Mouse (Mus musculus) lung, embryonic 16.5 days (tissue): Measurements from ENCODE around the gene Chac2. TPM values are rescaled to one million over a fixed set of nuclear protein-coding genes. Genes with fewer than 3 reads are reported as not detected.
A peak's percentile ranks its signal among the peaks of the same experiment; 100 is the strongest.
"Not testable (repeated sequence)": the region's sequence is repeated elsewhere in the genome, so short reads cannot be mapped to it uniquely, and the experiment has no call there.

Source experiments
- ATAC-seq: fragments of 200-750 bp; cut with Nextera tagmentation; 2 replicates; pipeline ENCODE4 v1.8.0; 2017; ENCODE audit warnings: low read depth, mild to moderate bottlenecking, moderate library complexity
- H3K27ac ChIP-seq: fragments of 300-500 bp; sonication (generic); 2 replicates; pipeline ENCODE4 v1.5.1; 2014; ENCODE audit warnings: mild to moderate bottlenecking, control low read depth, low read length
- H3K27me3 ChIP-seq: fragments of 300-500 bp; sonication (generic); 2 replicates; pipeline ENCODE4 v1.6.1; 2014; ENCODE audit warnings: low read depth, low read length, mixed read lengths; ENCODE audit not compliant: control insufficient read depth, insufficient read depth
- H3K36me3 ChIP-seq: fragments of 300-500 bp; sonication (generic); 2 replicates; pipeline ENCODE4 v1.6.1; 2014; ENCODE audit warnings: low read length; ENCODE audit not compliant: control insufficient read depth, insufficient read depth
- H3K4me1 ChIP-seq: fragments of 300-500 bp; sonication (generic); replicated peaks from 2 replicates; pipeline ENCODE4 v1.6.1; 2014; ENCODE audit warnings: low read length, mixed read lengths; ENCODE audit not compliant: control insufficient read depth, insufficient read depth
- H3K4me2 ChIP-seq: fragments of 300-500 bp; sonication (generic); 2 replicates; pipeline ENCODE4 v1.6.1; 2014; ENCODE audit warnings: low read depth, low read length, control low read depth
- H3K4me3 ChIP-seq: fragments of 300-500 bp; sonication (generic); 2 replicates; pipeline ENCODE4 v1.5.1; 2014; ENCODE audit warnings: mild to moderate bottlenecking, low read length, control low read depth
- H3K9ac ChIP-seq: fragments of 300-500 bp; sonication (generic); 2 replicates; pipeline ENCODE4 v1.6.1; 2014; ENCODE audit warnings: low read length, control low read depth
- H3K9me3 ChIP-seq: fragments of 300-500 bp; sonication (generic); 2 replicates; pipeline ENCODE4 v1.6.1; 2016; ENCODE audit warnings: low read length; ENCODE audit not compliant: control insufficient read depth
- WGBS: fragments of 180-500 bp; shearing (Covaris S2); extraction: QIAGEN DNeasy Blood & Tissue Kit; methylation state at CpG from one replicate; pipeline ENCODE4 v1.1.7; 2014; 5-methylcytosine and 5-hydroxymethylcytosine counted together
- polyA plus RNA-seq: library from polyadenylated mRNA; unstranded; fragments of >200 nt; fragmentation: Nextera tagmentation; extraction: Ambion mirVana; gene quantifications from 2 replicates; pipeline ENCODE4 v1.2.1, GENCODE M21; 2015

The Chac2 gene
- polyA plus RNA-seq, result 18.9 and 19.1 TPM in 2 replicates

DNA sequence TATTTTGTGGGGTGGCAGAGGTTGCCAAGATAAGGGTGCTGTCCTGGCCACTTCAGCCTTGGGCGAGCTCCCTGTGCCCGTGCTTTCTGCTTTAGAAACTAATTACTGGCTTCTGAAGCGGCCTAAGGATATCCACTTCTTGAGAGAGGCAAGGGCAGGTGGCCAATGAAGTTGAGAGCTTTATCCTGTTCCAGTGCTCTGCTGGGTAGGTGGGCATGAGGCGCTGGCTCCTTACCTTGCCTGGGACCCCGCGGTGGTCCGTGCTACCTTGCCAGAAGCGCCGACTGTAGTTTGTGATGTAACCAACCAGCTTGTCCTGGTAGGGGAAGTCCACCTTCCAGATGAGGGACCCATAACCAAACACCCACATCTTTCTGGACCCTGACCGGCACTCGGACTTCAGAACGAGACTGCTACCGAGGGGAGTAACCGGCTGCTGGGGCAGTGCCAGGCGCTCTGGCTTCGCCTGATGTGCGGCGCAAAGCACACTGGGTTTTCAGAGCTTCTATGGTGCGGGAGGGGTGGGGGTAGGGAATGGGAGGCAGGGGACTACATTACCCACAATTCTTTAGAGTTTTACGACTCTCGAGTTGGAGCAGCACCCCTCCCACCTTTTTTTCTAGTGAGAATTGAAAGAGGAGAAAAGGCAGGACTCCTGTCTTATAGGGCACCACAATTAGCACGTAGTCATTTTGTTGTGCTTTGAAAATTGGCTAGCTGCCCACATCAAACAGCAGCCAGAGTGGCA lies at the start of gene Chac2:
Gene Chac2, minus strand, starts transcription at position 474 of the 748 bp plus-strand sequence.
- H3K9ac ChIP-seq, result peak within 1 kb of the TSS; percentile 83
- peak within 1 kb of the TSS; percentile 83 for H3K27ac ChIP-seq
- peak; percentile 98 for ATAC-seq
- no peaks in the 10 kb centered on the region for H3K27me3 ChIP-seq
- no peaks in the 10 kb centered on the region for H3K36me3 ChIP-seq
- H3K4me2 ChIP-seq, result peak within 1 kb of the TSS; percentile 80
- peaks cover 4% of the 10 kb centered on the region for H3K4me1 ChIP-seq
- WGBS, result under 1% methylated on average over 22 of the region's 22 CpGs
- no peaks in the 10 kb centered on the region for H3K9me3 ChIP-seq
- H3K4me3 ChIP-seq, result peak within 1 kb of the TSS; percentile 74

DNA sequence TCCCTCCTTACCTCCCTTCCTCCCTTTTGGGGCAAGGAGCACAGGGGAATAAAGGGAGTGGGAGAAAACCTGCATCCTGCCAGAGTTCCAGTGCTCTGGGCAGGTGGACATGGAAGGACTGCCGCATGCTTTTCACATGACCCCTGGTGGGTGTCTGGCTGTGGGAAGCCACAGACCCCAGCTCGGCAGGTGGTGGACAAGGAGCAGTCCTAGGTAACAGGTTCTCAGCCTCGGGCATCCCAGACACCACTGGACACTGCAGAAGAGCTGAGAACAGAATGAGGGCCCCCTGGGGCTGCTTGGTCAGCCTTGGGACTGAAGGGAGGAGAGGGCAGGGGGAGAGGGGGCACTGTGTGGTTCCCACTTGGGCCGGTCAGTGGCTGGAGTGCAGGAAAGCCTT lies 48.8 kb upstream of the Chac2 start:
- Histone ChIP-seq H3K36me3 (peaks cover 7% of the 10 kb centered on the region; the same call in 1 of the 2 replicates), H3K27me3 (no peaks in the 10 kb centered on the region), H3K9me3 (peaks cover under 1% of the 10 kb centered on the region; the same call in 1 of the 2 replicates), H3K4me2 (no peak overlapping the region), H3K27ac (no peak overlapping the region), H3K4me3 (no peak overlapping the region), H3K4me1 (no peaks in the 10 kb centered on the region), H3K9ac (no peak overlapping the region)
- 92% methylated on average over 4 of the region's 4 CpGs for WGBS
- no peak for ATAC-seq

DNA sequence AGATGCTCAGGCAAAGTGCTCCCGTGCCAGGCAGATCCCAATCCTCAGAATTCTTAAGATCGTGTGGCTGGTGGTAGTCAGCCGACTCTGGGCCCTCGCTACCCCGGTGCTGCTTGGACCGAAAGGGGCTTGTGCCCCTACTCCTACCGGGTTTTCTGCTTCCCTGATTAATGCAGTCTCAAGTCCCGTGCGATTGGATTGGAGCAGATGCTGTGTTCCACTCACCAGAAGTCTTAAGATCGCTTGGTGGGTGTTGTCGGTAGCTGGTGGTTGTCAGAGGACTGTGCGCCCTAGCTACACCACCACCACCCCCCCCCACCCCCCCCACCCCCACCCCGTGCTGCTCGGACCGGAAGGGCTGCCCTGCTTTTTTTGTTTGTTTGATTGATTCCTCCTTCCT lies 31.3 kb upstream of the Chac2 start:
- not testable (repeated sequence) for H3K27me3 ChIP-seq, H3K4me1 ChIP-seq, H3K27ac ChIP-seq, ATAC-seq, H3K9me3 ChIP-seq, H3K36me3 ChIP-seq, H3K9ac ChIP-seq, H3K4me3 ChIP-seq, H3K4me2 ChIP-seq
- WGBS, result 74% methylated on average over 15 of the region's 15 CpGs

DNA sequence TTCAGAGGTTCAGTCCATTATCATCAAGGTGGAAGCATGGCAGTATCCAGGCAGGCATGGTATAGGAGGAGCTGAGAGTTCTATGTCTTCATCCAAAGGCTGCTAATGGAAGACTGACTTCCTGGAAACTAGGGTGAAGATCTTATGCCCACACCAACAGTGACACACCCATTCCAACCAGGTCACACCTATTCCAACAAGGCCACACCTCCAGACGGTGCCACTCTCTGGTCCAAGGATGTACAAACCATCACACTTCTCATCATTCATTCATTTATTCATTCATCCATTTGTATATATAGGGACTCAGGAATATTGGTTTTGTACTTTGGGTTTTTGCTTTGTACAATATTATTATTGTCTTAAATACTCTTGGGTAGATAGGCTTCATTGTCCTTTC lies 23.5 kb upstream of the Chac2 start:
- H3K9ac ChIP-seq, ATAC-seq, H3K9me3 ChIP-seq, H3K36me3 ChIP-seq, H3K27me3 ChIP-seq, H3K4me2 ChIP-seq, H3K4me3 ChIP-seq, H3K4me1 ChIP-seq, H3K27ac ChIP-seq: not testable (repeated sequence)
- 86% methylated on average over 1 of the region's 1 CpGs for WGBS

DNA sequence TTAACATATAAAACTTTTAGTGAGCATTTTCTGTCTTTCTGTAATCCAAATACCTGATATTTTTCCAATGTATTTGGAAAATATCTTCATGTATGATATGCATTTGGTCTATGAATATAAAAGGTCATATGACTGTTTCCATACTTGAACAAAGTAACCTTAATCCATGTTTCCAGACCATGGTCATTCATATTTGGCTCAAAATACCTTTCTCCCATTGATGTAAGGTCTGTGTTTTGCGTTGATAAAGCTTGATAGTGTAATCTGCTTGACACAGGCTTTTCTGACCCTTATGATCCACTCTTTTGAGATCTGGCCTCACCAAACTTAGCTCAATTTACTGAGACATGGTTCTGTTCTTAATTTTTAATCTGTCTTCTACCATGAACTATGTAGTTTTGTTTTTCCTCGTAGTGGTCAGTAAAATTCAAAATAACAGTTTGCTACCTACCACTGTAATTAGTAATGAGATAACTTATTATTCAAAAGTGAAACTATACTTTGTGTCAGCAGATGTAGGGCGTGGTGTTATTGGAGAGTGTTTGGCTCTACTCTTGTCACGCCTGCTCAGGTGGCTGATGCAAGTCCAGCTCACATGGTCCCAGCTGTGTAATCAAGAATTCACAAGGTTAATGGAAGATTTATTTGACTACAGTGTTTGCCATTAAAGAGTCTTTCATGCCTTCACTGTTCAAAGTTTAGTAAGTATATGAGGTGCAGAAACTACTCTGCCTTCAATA lies 15.2 kb upstream of the Chac2 start:
- no peak overlapping the region for H3K9ac ChIP-seq
- no peak for ATAC-seq
- H3K27me3 ChIP-seq, result no peaks in the 10 kb centered on the region
- no peak overlapping the region for H3K27ac ChIP-seq
- no peaks in the 10 kb centered on the region for H3K4me1 ChIP-seq
- H3K4me2 ChIP-seq, result no peak overlapping the region
- H3K4me3 ChIP-seq, result no peak overlapping the region
- H3K9me3 ChIP-seq, result no peaks in the 10 kb centered on the region
- 70% methylated on average over 4 of the region's 4 CpGs for WGBS
- no peaks in the 10 kb centered on the region for H3K36me3 ChIP-seq

DNA sequence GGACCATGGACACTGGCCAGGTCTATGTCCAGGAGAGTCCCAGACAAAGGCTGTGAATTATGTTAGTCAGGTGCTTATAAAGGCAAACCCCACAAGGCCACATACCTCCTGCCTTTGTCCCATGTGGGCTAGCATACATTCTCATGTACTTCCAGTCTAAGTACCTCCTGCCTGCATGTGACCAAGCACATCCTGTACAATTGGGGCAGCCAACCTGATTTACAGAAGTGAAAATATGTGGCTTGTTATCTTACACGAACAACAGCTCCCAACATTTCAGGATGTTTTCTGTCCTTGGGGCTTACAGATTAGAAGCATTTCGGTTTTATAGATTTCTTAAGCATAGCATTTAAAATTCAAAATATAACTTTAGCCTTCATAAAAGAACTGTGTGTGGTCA lies 13.9 kb upstream of the Chac2 start:
- Histone ChIP-seq H3K4me1 (no peaks in the 10 kb centered on the region), H3K36me3 (no peaks in the 10 kb centered on the region)

DNA sequence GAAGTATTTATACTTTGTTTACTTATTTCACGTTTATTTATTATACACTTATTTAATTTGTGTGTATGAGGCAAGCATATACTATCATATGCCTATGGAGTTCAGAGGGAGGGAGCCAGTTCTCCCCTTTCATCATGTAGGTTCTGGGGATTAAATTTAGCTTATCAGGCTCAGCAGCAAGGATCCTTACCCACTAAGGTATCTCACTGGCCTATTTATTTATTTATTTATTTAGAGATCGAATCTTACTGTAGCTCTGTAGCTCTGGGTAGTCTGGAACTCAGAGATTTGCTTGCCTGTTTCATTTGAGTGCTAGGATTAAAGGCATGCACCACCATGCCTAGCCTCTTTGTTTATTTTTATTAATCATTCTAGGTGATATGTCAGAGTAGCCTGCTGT lies 12.6 kb upstream of the Chac2 start:
- 61% methylated on average over 2 of the region's 2 CpGs for WGBS
- H3K27ac ChIP-seq, result no peak overlapping the region
- no peak for ATAC-seq
- H3K9me3 ChIP-seq, result no peaks in the 10 kb centered on the region
- no peak overlapping the region for H3K4me3 ChIP-seq
- no peaks in the 10 kb centered on the region for H3K27me3 ChIP-seq
- no peaks in the 10 kb centered on the region for H3K36me3 ChIP-seq
- no peak overlapping the region for H3K9ac ChIP-seq
- H3K4me2 ChIP-seq, result no peak overlapping the region
- no peaks in the 10 kb centered on the region for H3K4me1 ChIP-seq

More for the DNA sequence above, 13.9 kb upstream of the Chac2 start:
- 85% methylated on average over 2 of the region's 2 CpGs for WGBS
- no peaks in the 10 kb centered on the region for H3K9me3 ChIP-seq
- no peak overlapping the region for H3K9ac ChIP-seq
- no peak overlapping the region for H3K27ac ChIP-seq
- H3K4me3 ChIP-seq, result no peak overlapping the region
- no peak for ATAC-seq
- no peak overlapping the region for H3K4me2 ChIP-seq
- no peaks in the 10 kb centered on the region for H3K27me3 ChIP-seq

DNA sequence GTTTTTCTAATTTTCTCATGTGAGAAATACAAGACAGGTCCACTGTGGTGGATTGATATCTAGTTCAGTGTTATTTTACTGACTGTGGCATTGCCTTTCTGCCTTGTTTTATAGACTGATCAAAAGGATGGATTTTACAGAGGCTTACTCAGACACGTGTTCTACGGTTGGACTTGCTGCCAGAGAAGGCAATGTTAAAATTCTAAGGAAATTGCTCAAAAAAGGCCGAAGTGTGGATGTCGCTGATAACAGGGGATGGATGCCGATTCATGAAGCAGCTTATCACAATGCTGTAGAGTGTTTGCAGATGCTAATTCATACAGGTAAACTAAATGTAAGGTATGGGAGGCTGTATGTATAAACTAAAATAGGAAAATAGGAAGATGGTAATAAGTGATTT lies 12.0 kb upstream of the Chac2 start:
- Histone ChIP-seq H3K4me3 (no peak overlapping the region), H3K36me3 (no peaks in the 10 kb centered on the region), H3K4me1 (no peaks in the 10 kb centered on the region), H3K27ac (no peak overlapping the region), H3K9ac (no peak overlapping the region), H3K27me3 (no peaks in the 10 kb centered on the region), H3K4me2 (no peak overlapping the region), H3K9me3 (no peaks in the 10 kb centered on the region)
- 87% methylated on average over 5 of the region's 5 CpGs for WGBS
- ATAC-seq, result no peak

DNA sequence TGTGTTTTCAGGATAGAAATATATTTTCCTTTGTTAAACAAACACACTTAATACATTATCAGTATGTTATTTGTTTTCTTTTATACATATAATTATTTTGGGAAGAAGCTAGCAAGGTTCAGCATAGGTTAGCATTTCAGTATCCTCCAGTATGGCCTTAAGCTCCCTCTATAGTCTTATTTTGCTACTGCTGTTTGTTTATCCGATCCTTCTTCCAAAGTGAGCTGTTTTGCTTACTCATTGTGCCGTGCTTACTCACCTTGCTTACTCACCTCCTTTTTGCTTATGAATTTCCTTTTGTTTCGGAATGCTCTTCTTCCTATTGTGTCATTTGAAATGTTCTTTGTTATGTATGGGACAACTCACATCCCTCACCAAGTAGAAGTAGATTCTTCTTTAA lies 10.5 kb upstream of the Chac2 start:
- Histone ChIP-seq H3K27ac (no peak overlapping the region), H3K36me3 (no peaks in the 10 kb centered on the region), H3K9me3 (no peaks in the 10 kb centered on the region), H3K4me2 (no peak overlapping the region), H3K4me3 (no peak overlapping the region), H3K27me3 (no peaks in the 10 kb centered on the region), H3K9ac (no peak overlapping the region), H3K4me1 (no peaks in the 10 kb centered on the region)
- no peak for ATAC-seq
- WGBS, result 84% methylated on average over 3 of the region's 3 CpGs
